Mouse (Mus musculus): Measurements from ENCODE around the gene Sp3. TPM values are rescaled to one million over a fixed set of nuclear protein-coding genes. Genes with fewer than 3 reads are reported as not detected.

The Sp3 gene
- total RNA-seq, 1 experiment from 2014 or later, result 279 TPM

Other genes starting within 250 kb of the Sp3 start
- gene Gm11084, start 6.3 kb upstream of the Sp3 start, total RNA-seq (2017), result not detected in 2 replicates
- gene Ola1, start 238.5 kb upstream of the Sp3 start, total RNA-seq (2017), result 25.4 and 29.8 TPM in 2 replicates